ENCODE assay signal across 21 mouse cellular contexts in genomic region chr5:97290166-97290681, GRCm38 (mm10).
DNase-seq lines count a peak whose midpoint lies in the region; ATAC-seq and TF ChIP-seq lines count a peak whose summit lies in the region.
"Had no signal": no experiment of that assay in that cellular context is flagged by ENCODE, and none has a peak within 500 bp of the region (broad histone marks: within the 10 kb centered on the region; RNA-seq: fewer than 3 reads in every experiment).

No protein-coding gene starts in this region.

- ATAC-seq in hindbrain, embryonic 11.5 days (ENCODE audit: low FRiP score), result peak; percentile 69; the same call in 1 of the 2 replicates
- ATAC-seq in hindbrain, postnatal 0 days, result no peak
- ATAC-seq in forebrain, embryonic 15.5 days (replicated peaks), result peak; percentile 45
- peak; percentile 62; the same call in 1 of the 2 replicates for ATAC-seq in midbrain, embryonic 16.5 days
- ATAC-seq in intestine, embryonic 16.5 days, result no peak

- no peaks in the 10 kb centered on the region for H3K36me3 ChIP-seq in hindbrain, embryonic 11.5 days (ENCODE audit: control insufficient read depth, insufficient read depth, low read length)
- H3K36me3 ChIP-seq in hindbrain, postnatal 0 days (ENCODE audit: insufficient read depth, low read length), result no peaks in the 10 kb centered on the region
- H3K36me3 ChIP-seq in forebrain, embryonic 15.5 days, result no peaks in the 10 kb centered on the region
- no peaks in the 10 kb centered on the region for H3K36me3 ChIP-seq in midbrain, embryonic 16.5 days (ENCODE audit: control insufficient read depth, insufficient read depth, low read length)
- H3K36me3 ChIP-seq in intestine, embryonic 16.5 days (ENCODE audit: control insufficient read depth, insufficient read depth, low read length), result no peaks in the 10 kb centered on the region
- H3K36me3 ChIP-seq: heart, embryonic 13.5 days had no signal

- no peak overlapping the region for H3K4me3 ChIP-seq in hindbrain, embryonic 11.5 days (ENCODE audit: low read depth, low read length)
- no peak overlapping the region for H3K4me3 ChIP-seq in hindbrain, postnatal 0 days (ENCODE audit: low read length)
- H3K4me3 ChIP-seq in forebrain, embryonic 15.5 days, result no peak overlapping the region
- H3K4me3 ChIP-seq in midbrain, embryonic 16.5 days (ENCODE audit: low read depth, low read length), result no peak overlapping the region
- no peak overlapping the region for H3K4me3 ChIP-seq in intestine, embryonic 16.5 days (ENCODE audit: low read length)
- H3K4me3 ChIP-seq: gastrocnemius, adult 2 months; heart, embryonic 13.5 days had no signal

- no peak for DNase-seq in hindbrain, embryonic 11.5 days (ENCODE audit: low spot score)
- no peak for DNase-seq in hindbrain, postnatal 0 days (ENCODE audit: low spot score)
- DNase-seq in A20 (ENCODE audit: low read depth, low spot score), result peak; percentile 83
- DNase-seq in thymus, adult 18-20 months, result no peak
- no peak for DNase-seq in frontal cortex, postnatal 14 days (ENCODE audit: low spot score in 2 of 2)
- DNase-seq: cerebellum, adult 18-20 months; cerebellum, postnatal 25 days; embryo, embryonic 11 days; gastrocnemius, adult 2 months; heart, adult 11 months; heart, postnatal 36 days; kidney, adult 8-10 months; kidney, postnatal 25 days; lung, embryonic 14.5 days; lung, postnatal 36 days had no signal

- H3K9me3 ChIP-seq in hindbrain, embryonic 11.5 days (ENCODE audit: control insufficient read depth, low read length), result no peaks in the 10 kb centered on the region
- H3K9me3 ChIP-seq in hindbrain, postnatal 0 days (ENCODE audit: low read length), result no peaks in the 10 kb centered on the region
- no peaks in the 10 kb centered on the region for H3K9me3 ChIP-seq in forebrain, embryonic 15.5 days
- H3K9me3 ChIP-seq in midbrain, embryonic 16.5 days (replicated peaks; ENCODE audit: control insufficient read depth, low read length, poor library complexity, severe bottlenecking), result no peaks in the 10 kb centered on the region
- H3K9me3 ChIP-seq in intestine, embryonic 16.5 days (ENCODE audit: control insufficient read depth, low read length), result no peaks in the 10 kb centered on the region
- H3K9me3 ChIP-seq: heart, embryonic 13.5 days had no signal

- H3K4me2 ChIP-seq in hindbrain, embryonic 11.5 days (replicated peaks; ENCODE audit: low read depth, low read length), result no peak overlapping the region
- H3K4me2 ChIP-seq in hindbrain, postnatal 0 days (ENCODE audit: low read depth, low read length), result no peak overlapping the region
- H3K4me2 ChIP-seq in forebrain, embryonic 15.5 days (replicated peaks), result no peak overlapping the region
- H3K4me2 ChIP-seq in midbrain, embryonic 16.5 days (ENCODE audit: low read length), result no peak overlapping the region
- no peak overlapping the region for H3K4me2 ChIP-seq in intestine, embryonic 16.5 days (ENCODE audit: low read depth, low read length)
- H3K4me2 ChIP-seq: heart, embryonic 13.5 days; liver, embryonic 11.5 days; lung, embryonic 14.5 days had no signal

- 56% methylated on average over 2 of the region's 2 CpGs for WGBS in hindbrain, embryonic 11.5 days
- 30% methylated on average over 2 of the region's 2 CpGs for WGBS in hindbrain, postnatal 0 days
- 12% methylated on average over 2 of the region's 2 CpGs for WGBS in forebrain, embryonic 15.5 days
- WGBS in midbrain, embryonic 16.5 days, result 0% methylated on average over 2 of the region's 2 CpGs
- WGBS in intestine, embryonic 16.5 days, result 62% methylated on average over 2 of the region's 2 CpGs

- H3K27ac ChIP-seq in hindbrain, embryonic 11.5 days (ENCODE audit: low read depth, low read length), result no peak overlapping the region
- H3K27ac ChIP-seq in hindbrain, postnatal 0 days, result no peak overlapping the region
- peak overlapping the region; percentile 68 for H3K27ac ChIP-seq in forebrain, embryonic 15.5 days (replicated peaks)
- H3K27ac ChIP-seq in midbrain, embryonic 16.5 days (ENCODE audit: low read length), result no peak overlapping the region
- H3K27ac ChIP-seq in intestine, embryonic 16.5 days (ENCODE audit: low read length), result no peak overlapping the region
- H3K27ac ChIP-seq: gastrocnemius, adult 2 months; heart, embryonic 13.5 days had no signal

- no peaks in the 10 kb centered on the region for H3K27me3 ChIP-seq in hindbrain, embryonic 11.5 days (ENCODE audit: control insufficient read depth, insufficient read depth, low read length)
- no peaks in the 10 kb centered on the region for H3K27me3 ChIP-seq in hindbrain, postnatal 0 days (ENCODE audit: insufficient read depth, low read length)
- no peaks in the 10 kb centered on the region for H3K27me3 ChIP-seq in forebrain, embryonic 15.5 days
- no peaks in the 10 kb centered on the region for H3K27me3 ChIP-seq in midbrain, embryonic 16.5 days (ENCODE audit: control insufficient read depth, insufficient read depth, low read depth, low read length)
- no peaks in the 10 kb centered on the region for H3K27me3 ChIP-seq in intestine, embryonic 16.5 days (replicated peaks; ENCODE audit: control insufficient read depth, insufficient read depth, low read length)
- H3K27me3 ChIP-seq: CH12.LX; heart, embryonic 13.5 days had no signal

- TF ChIP-seq CTCF in hindbrain, postnatal 0 days (IDR thresholded peaks at IDR 0.05; ENCODE audit: low read depth), result no peak

- H3K4me1 ChIP-seq in hindbrain, embryonic 11.5 days (replicated peaks; ENCODE audit: control insufficient read depth, insufficient read depth, low read length), result no peaks in the 10 kb centered on the region
- no peaks in the 10 kb centered on the region for H3K4me1 ChIP-seq in hindbrain, postnatal 0 days (ENCODE audit: insufficient read depth, low read length)
- peaks cover 19% of the 10 kb centered on the region for H3K4me1 ChIP-seq in forebrain, embryonic 15.5 days
- peaks cover 8% of the 10 kb centered on the region; the same call in 1 of the 2 replicates for H3K4me1 ChIP-seq in midbrain, embryonic 16.5 days (ENCODE audit: control insufficient read depth, insufficient read depth, low read length)
- no peaks in the 10 kb centered on the region for H3K4me1 ChIP-seq in intestine, embryonic 16.5 days (ENCODE audit: control insufficient read depth, insufficient read depth, low read length)
- H3K4me1 ChIP-seq: heart, embryonic 13.5 days had no signal

- no peak overlapping the region for H3K9ac ChIP-seq in hindbrain, embryonic 11.5 days (ENCODE audit: low read depth, low read length)
- no peak overlapping the region for H3K9ac ChIP-seq in hindbrain, postnatal 0 days (replicated peaks; ENCODE audit: low read length)
- no peak overlapping the region for H3K9ac ChIP-seq in forebrain, embryonic 15.5 days (replicated peaks)
- H3K9ac ChIP-seq in midbrain, embryonic 16.5 days (ENCODE audit: low read depth, low read length), result no peak overlapping the region
- H3K9ac ChIP-seq in intestine, embryonic 16.5 days (ENCODE audit: low read depth, low read length), result no peak overlapping the region
- H3K9ac ChIP-seq: heart, embryonic 13.5 days; lung, embryonic 14.5 days had no signal

Comparison
In these comparisons a context has a peak if more than half of its experiments do, and no peak if none do; other contexts are left out.
1. ATAC-seq: peak in hindbrain, embryonic 11.5 days (single experiment), forebrain, embryonic 15.5 days (single experiment) and midbrain, embryonic 16.5 days (single experiment); none in hindbrain, postnatal 0 days (single experiment) and intestine, embryonic 16.5 days (single experiment).